Mouse (Mus musculus): Measurements from ENCODE around the gene Abhd8.

Gene Abhd8

DNA sequence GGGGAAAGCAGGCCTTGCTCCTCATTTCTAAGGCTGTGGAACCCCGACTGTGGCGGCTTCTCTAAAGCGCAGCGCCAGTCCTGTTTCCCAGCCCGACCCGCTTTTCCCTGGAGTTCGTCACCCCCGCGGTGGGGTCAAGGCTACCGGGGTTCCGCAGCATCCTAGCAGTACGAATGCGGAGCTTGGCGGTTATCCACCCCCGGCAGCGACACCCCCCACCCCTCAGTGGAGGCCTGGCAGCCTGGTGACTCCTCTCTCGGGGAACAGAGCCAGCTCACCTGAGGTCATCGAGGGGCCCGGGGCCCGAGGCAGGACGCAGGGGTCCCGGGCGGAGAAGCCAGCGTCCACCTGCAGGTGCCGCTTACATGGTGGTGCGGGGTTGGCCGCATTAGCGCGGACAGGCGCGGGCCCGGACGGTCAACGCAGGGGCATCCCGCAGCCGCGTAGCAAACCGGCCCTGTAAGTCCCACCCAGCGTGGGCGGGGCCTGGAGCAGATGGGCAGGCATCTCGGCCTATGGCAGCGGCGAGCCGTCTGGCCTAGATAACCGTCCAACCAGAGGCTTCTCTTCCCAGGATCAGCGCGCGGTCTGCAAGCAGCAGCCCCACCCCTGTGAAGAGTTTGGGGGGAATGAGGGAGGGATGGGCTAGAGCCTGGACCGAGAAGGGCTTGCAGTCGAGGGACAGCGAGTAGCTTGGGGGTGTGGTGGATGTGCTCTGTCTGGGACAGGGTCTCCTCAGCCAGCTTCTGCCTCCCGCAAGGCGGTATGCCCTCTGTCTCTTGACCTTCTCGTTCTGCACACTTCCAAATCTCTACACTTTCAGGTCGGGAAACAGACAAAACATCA is at the start of gene Abhd8:
Gene Abhd8, minus strand, starts transcription at position 468 of the 846 bp plus-strand sequence.
- DNase-seq (ENCODE audit: low spot score): peak; percentile 95

DNA sequence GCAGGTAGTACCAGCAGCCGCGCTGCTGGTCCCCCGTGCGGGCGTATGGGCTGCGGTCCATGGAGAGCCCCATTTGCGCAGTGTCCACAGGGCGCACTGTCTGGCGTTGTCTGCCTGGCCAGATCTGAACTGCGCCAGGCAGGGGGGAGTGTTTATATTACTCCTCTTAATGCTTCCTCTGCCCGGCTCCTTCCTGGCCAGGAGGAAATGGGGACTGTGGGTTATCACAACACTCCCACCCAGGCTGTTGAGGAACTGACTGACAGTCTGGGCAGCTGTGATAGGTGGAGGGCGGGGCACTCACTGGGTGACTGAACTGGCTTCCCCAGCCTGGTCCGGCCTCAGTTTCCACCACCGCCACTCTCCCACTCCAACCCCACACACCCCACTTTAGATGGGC is 48.2 kb upstream of the Abhd8 start, which contains the start of gene Plvap:
Gene Plvap, minus strand, starts transcription at position 109 of the 400 bp plus-strand sequence.
- DNase-seq (ENCODE audit: low spot score): peak; percentile 46

DNA sequence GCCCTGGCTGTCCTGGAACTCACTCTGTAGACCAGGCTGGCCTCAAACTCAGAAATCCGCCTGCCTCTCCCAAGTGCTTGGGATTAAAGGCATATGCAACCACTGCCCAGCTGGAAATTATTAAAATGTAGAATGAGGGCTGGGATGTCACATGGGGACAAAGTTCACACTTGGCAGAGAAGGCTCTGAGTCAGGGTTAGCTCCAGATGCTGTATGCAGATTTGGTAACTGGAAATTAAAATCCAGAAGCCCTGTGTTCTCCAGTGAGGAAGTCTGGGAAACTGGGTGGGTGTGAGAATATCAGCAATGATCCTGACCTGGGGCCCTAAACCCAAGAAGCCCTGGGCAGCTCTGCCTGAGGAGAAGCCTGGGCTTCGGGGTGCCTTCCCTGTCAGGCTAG is 45.9 kb upstream of the Abhd8 start:
- DNase-seq (ENCODE audit: low spot score): no peak

DNA sequence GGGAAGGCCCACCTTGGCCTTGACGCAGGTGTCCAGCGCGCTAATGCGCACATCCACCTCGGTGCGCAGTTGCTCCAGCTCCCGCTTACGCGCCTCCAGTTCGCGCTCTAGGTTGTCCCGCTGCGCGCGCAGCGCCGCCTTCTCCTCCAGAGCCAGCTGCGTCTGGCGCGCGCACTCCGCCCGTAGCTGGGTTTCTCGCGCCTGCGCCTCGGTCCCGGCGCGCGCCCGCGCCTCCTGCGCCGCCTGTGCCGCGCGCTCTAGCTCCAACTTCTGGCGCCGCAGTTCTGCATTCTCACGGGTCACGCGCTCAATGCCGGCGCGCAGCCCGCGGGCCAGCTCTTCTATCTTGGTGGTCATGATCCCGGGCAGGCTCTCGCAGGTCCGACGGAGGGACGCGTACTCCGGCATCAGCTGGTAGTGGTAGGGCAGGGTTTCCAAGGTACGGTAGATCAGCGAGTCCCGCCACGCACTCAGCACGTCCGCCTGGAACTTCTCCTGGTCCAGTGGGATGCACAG is 44.2 kb upstream of the Abhd8 start:
- peak; percentile 76 for DNase-seq (ENCODE audit: low spot score)

GRCm38 (mm10) chr8:71505979-71506378 is 42.5 kb upstream of the Abhd8 start:
- no peak for DNase-seq (ENCODE audit: low spot score)

DNA sequence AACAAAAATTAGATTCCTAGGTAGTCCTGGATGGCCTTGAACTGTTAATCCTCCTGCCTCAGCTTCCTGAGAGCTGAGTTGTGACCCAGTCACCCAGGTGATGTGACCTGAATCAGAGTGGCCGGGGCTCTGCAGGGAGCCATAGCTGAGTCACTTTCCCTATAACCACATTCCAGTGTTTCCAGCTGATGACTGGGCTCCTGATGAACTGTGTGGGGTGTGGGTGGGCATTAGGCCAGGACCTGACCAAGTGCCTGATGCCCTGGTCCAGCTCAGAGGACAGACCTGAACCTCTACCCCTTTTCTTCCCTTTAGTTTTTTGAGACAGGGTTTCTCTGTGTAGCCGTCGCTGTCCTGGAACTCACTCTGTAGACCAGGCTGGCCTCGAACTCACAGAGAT is 41.9 kb upstream of the Abhd8 start:
- DNase-seq (ENCODE audit: low spot score): no peak

DNA sequence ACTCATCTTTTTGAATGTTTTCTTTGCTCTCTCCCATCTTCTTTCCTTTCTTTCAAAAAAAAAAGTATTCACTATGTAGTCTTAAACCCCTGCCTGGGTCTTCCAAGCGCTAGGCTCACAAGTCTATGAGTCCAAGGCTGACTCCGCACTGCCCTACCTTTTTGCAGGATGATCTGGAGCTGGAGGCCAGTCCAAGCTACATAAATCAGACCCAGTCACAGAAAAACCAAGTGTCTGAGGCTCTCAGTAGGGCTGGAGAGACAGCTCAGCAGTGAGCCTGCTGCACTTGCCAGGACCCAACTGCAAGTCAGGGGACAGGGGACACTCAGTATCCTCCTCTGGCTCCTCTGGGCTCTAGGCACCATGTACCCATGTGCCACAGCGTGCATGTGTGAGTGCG is 40.9 kb upstream of the Abhd8 start:
- no peak for DNase-seq (ENCODE audit: low spot score)

- peak; percentile 57 for DNase-seq (ENCODE audit: low spot score)
Observed at GRCm38 (mm10) chr8:71498816-71499690, 35.6 kb upstream of the Abhd8 start.

DNA sequence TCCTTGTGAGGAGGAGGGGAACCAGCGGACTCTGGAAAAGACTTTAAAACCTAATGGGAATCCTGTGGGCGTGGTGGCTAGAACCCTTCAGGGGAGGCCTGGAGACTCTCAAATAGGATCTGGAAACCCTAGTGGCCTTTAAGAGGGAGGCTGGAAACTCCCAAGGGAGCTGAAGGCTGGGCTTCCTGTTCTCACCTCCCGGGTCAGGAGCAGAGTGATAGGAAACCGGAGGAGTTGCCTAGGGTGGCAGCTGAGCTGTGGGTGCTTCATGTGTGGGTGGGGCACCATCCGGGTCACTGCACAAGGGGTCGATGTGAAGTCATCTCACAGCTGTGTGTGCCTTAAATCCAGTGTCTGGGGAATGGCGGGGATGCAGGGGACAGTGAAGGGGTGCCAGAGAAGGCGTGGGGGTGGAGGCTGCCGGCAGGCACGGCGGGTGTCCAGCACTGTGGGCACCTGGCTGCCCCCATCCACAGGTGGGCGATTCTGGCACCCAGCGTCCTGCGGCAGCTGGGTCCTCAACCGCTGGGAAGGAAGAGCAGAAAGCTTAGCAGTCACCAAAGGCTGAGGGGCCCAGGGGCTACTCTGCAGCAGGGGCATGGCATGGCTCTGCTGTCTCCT is 34.5 kb upstream of the Abhd8 start:
- no peak for DNase-seq (ENCODE audit: low spot score)

- DNase-seq (ENCODE audit: low spot score): no peak
Observed at GRCm38 (mm10) chr8:71497077-71497645, 33.7 kb upstream of the Abhd8 start.

- peak; percentile 28 for DNase-seq (ENCODE audit: low spot score)
Observed at GRCm38 (mm10) chr8:71496481-71496880, 33.0 kb upstream of the Abhd8 start.

DNA sequence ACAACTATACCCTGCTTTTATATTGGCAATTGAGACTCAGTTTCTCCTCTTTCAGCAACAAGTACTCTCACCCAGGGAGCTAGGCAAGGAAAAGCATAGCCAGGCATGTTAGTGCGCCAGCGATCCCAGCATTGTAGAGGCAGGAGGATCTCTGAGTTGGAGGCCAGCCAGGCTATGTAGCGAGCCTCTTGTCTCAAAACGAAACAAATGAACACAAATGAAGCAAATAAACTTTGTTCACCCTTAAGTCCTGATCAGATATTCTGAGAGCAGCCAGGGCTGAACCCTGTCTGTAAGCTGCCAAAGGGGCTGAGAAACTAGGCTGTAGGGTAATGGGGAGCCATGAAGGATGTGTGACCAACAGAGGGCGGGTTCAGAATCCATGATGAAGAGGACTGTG is 32.4 kb upstream of the Abhd8 start:
- DNase-seq (ENCODE audit: low spot score): no peak

DNA sequence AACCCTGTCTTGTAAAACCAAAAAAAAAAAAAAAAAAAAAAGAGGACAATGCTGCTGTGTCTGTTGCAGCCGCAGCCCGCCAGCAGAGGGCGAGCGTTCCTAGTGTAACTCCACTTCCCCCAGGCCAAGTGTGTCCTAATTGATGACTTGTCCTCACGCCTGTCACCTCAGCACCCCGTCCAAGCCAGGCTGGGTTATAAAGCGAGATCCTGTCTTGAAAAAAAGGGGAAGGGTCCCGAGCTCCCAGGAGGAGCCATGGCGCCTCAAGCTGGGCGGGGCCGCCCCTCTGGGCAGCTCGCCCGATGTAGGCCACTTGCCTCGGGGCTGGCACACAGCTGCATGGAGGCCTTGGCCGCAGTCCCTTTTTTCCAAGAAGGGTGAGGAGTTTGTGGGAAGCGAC is 31.6 kb upstream of the Abhd8 start:
- peak; percentile 59 for DNase-seq (ENCODE audit: low spot score)

GRCm38 (mm10) chr8:71488454-71488853 is 25.0 kb upstream of the Abhd8 start:
- peak; percentile 90 for DNase-seq (ENCODE audit: low spot score)

DNA sequence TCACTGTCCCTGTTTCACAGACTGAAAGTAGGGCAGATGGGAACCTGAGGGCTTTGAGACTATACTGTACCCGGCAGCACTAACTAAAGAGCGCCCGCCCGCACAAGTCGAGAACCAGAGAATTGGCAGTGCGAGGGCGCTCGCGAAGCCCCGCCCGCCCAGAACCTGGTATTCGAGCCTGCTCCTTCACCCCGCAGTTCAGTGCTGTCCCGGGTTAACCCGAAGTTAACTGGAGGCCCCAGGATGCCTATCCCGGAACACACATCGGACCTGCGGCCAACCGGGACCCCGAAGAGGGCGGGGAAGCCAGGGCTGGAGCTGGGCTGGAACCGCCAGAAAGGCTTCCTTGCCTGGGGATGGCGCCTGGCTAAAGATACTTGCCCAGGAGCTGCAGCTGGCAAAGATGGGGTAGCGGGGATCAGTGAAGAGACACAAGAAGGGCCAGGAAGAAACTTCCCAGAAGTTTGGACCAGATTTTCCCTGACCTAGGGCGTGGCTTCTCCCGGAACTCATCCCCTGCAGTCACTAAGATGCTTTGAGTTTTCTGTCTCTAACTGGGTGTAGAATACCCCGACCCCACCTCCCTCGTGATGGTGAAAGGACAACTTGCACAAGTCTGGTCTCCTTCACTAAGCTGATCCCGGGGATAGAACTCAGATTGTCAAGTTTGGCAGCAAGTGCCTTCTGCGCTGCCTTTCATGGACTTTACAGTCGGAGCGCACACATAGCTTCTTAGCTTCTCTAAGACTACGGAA is 24.4 kb upstream of the Abhd8 start, which contains the start of gene Gtpbp3:
Gene Gtpbp3, plus strand, starts transcription at position 413 of the 755 bp plus-strand sequence.
- peak; percentile 63 for DNase-seq (ENCODE audit: low spot score)

GRCm38 (mm10) chr8:71486136-71486529 is 22.7 kb upstream of the Abhd8 start:
- no peak for DNase-seq (ENCODE audit: low spot score)

- DNase-seq (ENCODE audit: low spot score): peak; percentile 79
Observed at GRCm38 (mm10) chr8:71485142-71486135, 22.0 kb upstream of the Abhd8 start, which contains the start of gene Ano8. Gene Ano8 (minus strand): TSS chr8:71485963.

GRCm38 (mm10) chr8:71484736-71485135 is 21.3 kb upstream of the Abhd8 start:
- DNase-seq (ENCODE audit: low spot score): no peak

DNA sequence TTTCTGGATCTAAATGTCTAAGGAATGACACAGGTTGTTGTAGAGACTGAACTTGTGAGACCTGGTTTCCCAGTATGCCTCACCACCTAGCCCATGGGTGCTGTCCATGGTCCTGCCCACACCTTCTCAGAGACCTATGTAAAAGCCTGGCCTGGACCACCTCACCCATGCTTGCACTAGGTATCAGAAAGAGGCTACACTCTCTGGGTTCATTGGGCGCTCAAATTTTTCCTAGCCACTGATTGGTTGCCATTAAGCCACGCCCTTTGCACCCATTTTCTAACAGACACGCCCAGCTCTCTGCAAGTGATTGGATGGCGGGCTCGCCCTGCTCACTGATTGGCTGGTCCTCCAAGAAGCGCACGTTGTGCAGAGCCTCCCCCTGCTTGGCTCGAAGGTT is 20.5 kb upstream of the Abhd8 start:
- DNase-seq (ENCODE audit: low spot score): peak; percentile 69

DNA sequence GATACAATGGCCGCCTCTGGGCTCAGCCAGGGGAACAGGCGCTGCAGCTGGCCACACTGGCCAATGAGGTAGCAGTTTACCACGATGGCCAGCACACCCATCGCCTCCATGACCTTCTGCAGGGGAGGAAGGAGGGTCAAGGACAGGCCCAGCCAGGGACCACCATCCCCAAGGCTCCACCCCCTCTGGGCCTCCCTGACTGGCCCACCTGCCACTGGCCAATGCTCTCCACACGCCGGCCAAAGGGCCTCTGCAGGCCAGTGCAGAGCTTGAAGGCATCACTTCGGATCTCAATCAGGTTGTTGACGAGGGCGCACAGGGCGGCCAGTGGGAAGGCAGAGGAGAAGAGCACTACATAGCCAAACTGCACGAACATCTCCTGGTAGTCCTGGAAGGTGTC is 15.5 kb upstream of the Abhd8 start:
- DNase-seq (ENCODE audit: low spot score): no peak

Measured in yolk sac, embryonic 10.5 days (tissue).